Mouse (Mus musculus): ENCODE data around the gene Gm49394. TPM values are rescaled to one million over a fixed set of nuclear protein-coding genes. Genes with fewer than 3 reads are reported as not detected.

The Gm49394 gene
- polyA plus RNA-seq, 1 experiment from 2014 or later, result not detected

DNA sequence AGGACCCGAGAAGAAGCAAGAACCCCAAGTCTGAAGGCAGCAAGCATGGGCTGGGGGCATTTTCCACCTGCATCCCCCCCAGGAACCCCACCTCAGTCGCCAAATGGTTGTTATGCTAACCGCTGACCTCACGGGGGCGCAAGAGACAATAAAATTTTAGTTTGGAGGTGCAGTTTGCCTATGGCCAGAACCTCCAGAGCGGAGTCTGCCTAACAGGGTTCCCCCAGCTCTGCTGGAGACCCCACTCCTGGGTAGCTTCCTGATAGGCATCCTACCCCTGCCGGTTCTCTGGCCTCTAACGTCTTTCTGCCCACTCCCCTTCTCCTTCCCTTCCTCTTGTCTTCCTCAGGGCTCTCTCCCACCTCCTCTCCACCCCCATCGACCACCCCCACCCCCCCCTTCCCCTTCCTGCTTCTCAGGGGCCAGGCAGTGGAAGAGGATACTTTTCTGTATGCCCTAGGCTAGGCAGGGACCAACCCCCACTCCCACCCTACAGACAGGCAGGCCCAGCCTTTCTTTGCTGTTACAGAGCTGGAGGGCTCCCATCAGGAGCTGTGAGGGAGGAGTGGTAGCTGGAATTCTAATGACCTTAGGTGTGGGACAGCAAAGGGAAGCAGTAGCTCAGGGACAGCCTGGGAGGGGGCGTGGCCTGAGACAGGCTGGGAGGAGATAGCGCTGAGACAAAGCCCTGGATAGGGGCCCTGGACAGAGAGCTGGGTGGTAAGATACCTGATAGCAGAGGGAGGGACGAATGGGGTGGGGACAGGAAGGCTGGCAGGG lies 58.9 kb downstream of the Gm49394 start:
- peaks cover 26% of the 10 kb centered on the region for H3K4me1 ChIP-seq
- H3K9ac ChIP-seq, result peak overlapping the region; percentile 53
- H3K27me3 ChIP-seq, result no peaks in the 10 kb centered on the region
- H3K27ac ChIP-seq, result peak overlapping the region; percentile 88
- peak overlapping the region; percentile 41 for H3K4me2 ChIP-seq (replicated peaks)
- WGBS, result 0% methylated on average over 12 of the region's 12 CpGs
- no peak overlapping the region; the same call in 1 of the 2 replicates for H3K4me3 ChIP-seq
- H3K36me3 ChIP-seq, result no peaks in the 10 kb centered on the region
- peak; percentile 93 for ATAC-seq (ENCODE audit: low FRiP score)
- no peaks in the 10 kb centered on the region for H3K9me3 ChIP-seq (replicated peaks)

GRCm38 (mm10) chr7:142600921-142601320 lies 68.8 kb downstream of the Gm49394 start:
- Histone ChIP-seq H3K36me3 (no peaks in the 10 kb centered on the region), H3K4me2 (replicated peaks) (no peak overlapping the region), H3K9me3 (replicated peaks) (no peaks in the 10 kb centered on the region), H3K4me1 (no peaks in the 10 kb centered on the region), H3K27me3 (no peaks in the 10 kb centered on the region; the same call in 1 of the 2 replicates), H3K4me3 (no peak overlapping the region), H3K27ac (no peak overlapping the region), H3K9ac (no peak overlapping the region)
- 81% methylated on average over 2 of the region's 2 CpGs for WGBS
- ATAC-seq (ENCODE audit: low FRiP score), result no peak

MicroRNA genes within 50 kb of the gene (microRNA counts, 519-probe panel; counts per million panel counts)
- microRNA mmu-miR-483, result 470 counts per million, percentile 58 among the panel's probes with 10 or more counts

Small RNA genes lying within 50 kb of the gene (microRNA-seq; reads per million reads assigned to microRNA genes)
- gene Mir483, result 923 reads per million, percentile 74 among the genes with 10 or more reads in this experiment

Other genes starting within 250 kb of the Gm49394 start
- 0.30 TPM in 1 of 2 replicates, not detected in the other for gene Syt8, start 235.1 kb downstream of the Gm49394 start, polyA plus RNA-seq (2016; fragmentation: Nextera tagmentation; extraction: Ambion mirVana)
- gene Tnni2, start 228.1 kb downstream of the Gm49394 start, polyA plus RNA-seq (2016; fragmentation: Nextera tagmentation; extraction: Ambion mirVana), result 1.9 and 3.6 TPM in 2 replicates
- gene Lsp1, start 209.1 kb downstream of the Gm49394 start, polyA plus RNA-seq (2016; fragmentation: Nextera tagmentation; extraction: Ambion mirVana), result 9.6 and 14.4 TPM in 2 replicates
- 1.8 and 5.8 TPM in 2 replicates for gene Tnnt3, start 171.1 kb downstream of the Gm49394 start, polyA plus RNA-seq (2016; fragmentation: Nextera tagmentation; extraction: Ambion mirVana)
- 8.4 and 13.4 TPM in 2 replicates for gene Mrpl23, start 137.3 kb downstream of the Gm49394 start, polyA plus RNA-seq (2016; fragmentation: Nextera tagmentation; extraction: Ambion mirVana)
- gene Igf2, start 3.1 kb downstream of the Gm49394 start, polyA plus RNA-seq (2016; fragmentation: Nextera tagmentation; extraction: Ambion mirVana), result 323 and 363 TPM in 2 replicates
- 0.60 TPM in 1 of 2 replicates, not detected in the other for gene Ins2, start 73.4 kb upstream of the Gm49394 start, polyA plus RNA-seq (2016; fragmentation: Nextera tagmentation; extraction: Ambion mirVana)